Mouse (Mus musculus) myocyte (in vitro differentiated cells): Measurements from ENCODE around the gene Rtp1. TPM values are rescaled to one million over a fixed set of nuclear protein-coding genes. Genes with fewer than 3 reads are reported as not detected.

Source experiments
- H3K27me3 ChIP-seq: one replicate; pipeline ENCODE4 v1.6.1; 2011; ENCODE audit not compliant: control insufficient read depth, insufficient read depth, insufficient read length
- H3K36me3 ChIP-seq: one replicate; pipeline ENCODE4 v1.6.1; 2011; ENCODE audit not compliant: control insufficient read depth, insufficient read depth
- H3K4me2 ChIP-seq: one replicate; pipeline ENCODE4 v1.6.1; 2011; ENCODE audit warnings: low read depth, control low read depth
- H3K4me3 ChIP-seq: one replicate; pipeline ENCODE4 v1.5.1; 2011; ENCODE audit warnings: mild to moderate bottlenecking, control low read depth, moderate library complexity
- H3K79me2 ChIP-seq: one replicate; pipeline ENCODE4 v1.6.1; 2011; ENCODE audit not compliant: control insufficient read depth, insufficient read depth
- H3ac ChIP-seq: one replicate; pipeline ENCODE4 v1.6.1; 2011; ENCODE audit not compliant: control insufficient read depth, insufficient read length
- CEBPB ChIP-seq: IDR thresholded peaks from 2 replicates; pipeline ENCODE4 v1.6.1; 2011; ENCODE audit warnings: mild to moderate bottlenecking, moderate library complexity; ENCODE audit not compliant: poor library complexity, insufficient read depth, severe bottlenecking
- E2F4 ChIP-seq: IDR thresholded peaks from one replicate; pipeline ENCODE4 v1.6.1; 2011; ENCODE audit warnings: mild to moderate bottlenecking, control low read depth, moderate library complexity; ENCODE audit not compliant: insufficient read depth
- MAX ChIP-seq: IDR thresholded peaks from one replicate; pipeline ENCODE4 v1.6.1; 2011; ENCODE audit warnings: low read depth, mild to moderate bottlenecking, control low read depth
- MYOD1 ChIP-seq, 3 experiments: IDR thresholded peaks; one replicate each; pipeline ENCODE4 v1.6.1; 2011; ENCODE audit warnings: control low read depth in 2 of 3, low read depth in 2 of 3, mild to moderate bottlenecking in 2 of 3, moderate library complexity in 1 of 3; ENCODE audit not compliant: insufficient read length in 2 of 3, control insufficient read depth in 1 of 3
- MYOG ChIP-seq, 3 experiments: IDR thresholded peaks; one replicate each; pipeline ENCODE4 v1.6.1; 2011; ENCODE audit warnings: control low read depth in 2 of 3, low read depth in 2 of 3, mild to moderate bottlenecking in 2 of 3; ENCODE audit not compliant: insufficient read length in 2 of 3, control insufficient read depth in 1 of 3, insufficient read depth in 1 of 3
- POLR2A ChIP-seq: IDR thresholded peaks from one replicate; pipeline ENCODE4 v1.6.1; 2011; ENCODE audit warnings: low read depth, mild to moderate bottlenecking, control low read depth, moderate library complexity; ENCODE audit not compliant: insufficient read length
- POLR2AphosphoS2 ChIP-seq: IDR thresholded peaks from one replicate; pipeline ENCODE4 v1.6.1; 2011; ENCODE audit warnings: low read depth, control low read depth; ENCODE audit not compliant: insufficient read length
- REST ChIP-seq: IDR thresholded peaks from one replicate; pipeline ENCODE4 v1.6.1; 2011; ENCODE audit warnings: mild to moderate bottlenecking, control low read depth, moderate library complexity; ENCODE audit not compliant: insufficient read depth, insufficient read length
- SRF ChIP-seq: IDR thresholded peaks from one replicate; pipeline ENCODE4 v1.6.1; 2011; ENCODE audit warnings: low read depth; ENCODE audit not compliant: control insufficient read depth, insufficient read length
- TCF12 ChIP-seq: IDR thresholded peaks from one replicate; pipeline ENCODE4 v1.6.1; 2011; ENCODE audit warnings: mild to moderate bottlenecking, control low read depth; ENCODE audit not compliant: poor library complexity, insufficient read depth, severe bottlenecking
- TCF3 ChIP-seq: IDR thresholded peaks from one replicate; pipeline ENCODE4 v1.6.1; 2011; ENCODE audit warnings: low read depth, control low read depth; ENCODE audit not compliant: insufficient read length
- USF1 ChIP-seq: IDR thresholded peaks from one replicate; pipeline ENCODE4 v1.6.1; 2011; ENCODE audit warnings: low read depth, mild to moderate bottlenecking, control low read depth, moderate library complexity
- polyA plus RNA-seq: library from polyadenylated mRNA; unstranded; fragments of >200 nt; fragmentation: generic; extraction: Trizol; gene quantifications from one replicate; pipeline ENCODE4 v1.2.1, GENCODE M21; 2012; ENCODE audit warnings: missing spikeins

Rtp1 gene
- polyA plus RNA-seq, 1 experiment, result not detected

- Histone ChIP-seq H3K79me2 (no peaks in the 10 kb centered on the region), H3K27me3 (no peaks in the 10 kb centered on the region), H3K36me3 (no peaks in the 10 kb centered on the region), H3ac (no peak overlapping the region), H3K4me2 (peak overlapping the region; percentile 1), H3K4me3 (no peak overlapping the region)
- TF ChIP-seq MAX (no peak), TCF12 (no peak), SRF (no peak), MYOD1 (IDR thresholded peaks at IDR 0.05; ENCODE audit: control insufficient read depth in 1 of 3, insufficient read length in 2 of 3, low read depth in 2 of 3) (no peak), E2F4 (no peak), CEBPB (no peak), POLR2A (no peak), TCF3 (no peak), REST (no peak), POLR2AphosphoS2 (no peak), MYOG (IDR thresholded peaks at IDR 0.05; ENCODE audit: control insufficient read depth in 1 of 3, insufficient read depth in 1 of 3, insufficient read length in 2 of 3, low read depth in 2 of 3) (no peak), USF1 (no peak)
Observed at GRCm38 (mm10) chr16:23454376-23454775, 25.4 kb downstream of the Rtp1 start.

GRCm38 (mm10) chr16:23456534-23456933 is 27.6 kb downstream of the Rtp1 start:
- TF ChIP-seq POLR2AphosphoS2, result no peak
- peak in 2 of 3 experiments; percentile 29 to 62 for TF ChIP-seq MYOD1 (IDR thresholded peaks at IDR 0.05; ENCODE audit: control insufficient read depth in 1 of 3, insufficient read length in 2 of 3, low read depth in 2 of 3)
- H3ac ChIP-seq, result no peak overlapping the region
- no peak overlapping the region for H3K4me3 ChIP-seq
- H3K36me3 ChIP-seq, result no peaks in the 10 kb centered on the region
- H3K79me2 ChIP-seq, result no peaks in the 10 kb centered on the region
- H3K4me2 ChIP-seq, result peak overlapping the region; percentile 61
- H3K27me3 ChIP-seq, result no peaks in the 10 kb centered on the region

- Histone ChIP-seq H3ac (no peak overlapping the region), H3K36me3 (no peaks in the 10 kb centered on the region), H3K4me2 (no peak overlapping the region), H3K79me2 (no peaks in the 10 kb centered on the region), H3K4me3 (no peak overlapping the region), H3K27me3 (no peaks in the 10 kb centered on the region)
- TF ChIP-seq SRF (no peak), TCF12 (no peak), CEBPB (no peak), POLR2A (no peak), TCF3 (no peak), MAX (no peak), REST (no peak), MYOG (IDR thresholded peaks at IDR 0.05; ENCODE audit: control insufficient read depth in 1 of 3, insufficient read depth in 1 of 3, insufficient read length in 2 of 3, low read depth in 2 of 3) (no peak), USF1 (no peak), POLR2AphosphoS2 (no peak), MYOD1 (IDR thresholded peaks at IDR 0.05; ENCODE audit: control insufficient read depth in 1 of 3, insufficient read length in 2 of 3, low read depth in 2 of 3) (no peak), E2F4 (no peak)
Observed at GRCm38 (mm10) chr16:23457338-23457737, 28.4 kb downstream of the Rtp1 start.

GRCm38 (mm10) chr16:23458906-23459588 is 30.1 kb downstream of the Rtp1 start:
- TF ChIP-seq REST (no peak), USF1 (no peak), CEBPB (no peak), MAX (no peak), E2F4 (no peak), POLR2AphosphoS2 (no peak), MYOD1 (IDR thresholded peaks at IDR 0.05; ENCODE audit: control insufficient read depth in 1 of 3, insufficient read length in 2 of 3, low read depth in 2 of 3) (no peak), SRF (no peak), MYOG (IDR thresholded peaks at IDR 0.05; ENCODE audit: control insufficient read depth in 1 of 3, insufficient read depth in 1 of 3, insufficient read length in 2 of 3, low read depth in 2 of 3) (no peak), POLR2A (no peak), TCF12 (no peak), TCF3 (no peak)
- H3K36me3 ChIP-seq, result no peaks in the 10 kb centered on the region
- H3K4me3 ChIP-seq, result no peak overlapping the region
- no peak overlapping the region for H3ac ChIP-seq
- no peaks in the 10 kb centered on the region for H3K79me2 ChIP-seq
- no peak overlapping the region for H3K4me2 ChIP-seq
- no peaks in the 10 kb centered on the region for H3K27me3 ChIP-seq

- no peaks in the 10 kb centered on the region for H3K79me2 ChIP-seq
- no peak overlapping the region for H3ac ChIP-seq
- no peaks in the 10 kb centered on the region for H3K27me3 ChIP-seq
- no peak overlapping the region for H3K4me3 ChIP-seq
- H3K4me2 ChIP-seq, result no peak overlapping the region
- H3K36me3 ChIP-seq, result no peaks in the 10 kb centered on the region
- TF ChIP-seq REST (no peak), USF1 (no peak), CEBPB (no peak), TCF12 (no peak), POLR2AphosphoS2 (no peak), TCF3 (no peak), MYOG (IDR thresholded peaks at IDR 0.05; ENCODE audit: control insufficient read depth in 1 of 3, insufficient read depth in 1 of 3, insufficient read length in 2 of 3, low read depth in 2 of 3) (no peak)
Observed at GRCm38 (mm10) chr16:23463671-23464347, 34.9 kb downstream of the Rtp1 start.
